Mouse (Mus musculus) left cerebral cortex, adult 6 months (tissue): Measurements from ENCODE around the gene Olfr1019. TPM values are rescaled to one million over a fixed set of nuclear protein-coding genes. Genes with fewer than 3 reads are reported as not detected.

Source experiments
- long read RNA-seq, 2 experiments: library from polyadenylated mRNA; unstranded; transcript quantifications; one replicate each; pipeline ENCODE4 v2.0.0; 2019 to 2020
- polyA plus RNA-seq: library from polyadenylated mRNA; unstranded; fragments of <200 nt; fragmentation: Nextera tagmentation; gene quantifications from 2 replicates; pipeline ENCODE4 v1.2.3, GENCODE M21; 2021

Gene Olfr1019
- not detected in 2 replicates for polyA plus RNA-seq
- long read RNA-seq, experiment 1, result 0 reads
- long read RNA-seq, experiment 2, result 0 reads

DNA sequence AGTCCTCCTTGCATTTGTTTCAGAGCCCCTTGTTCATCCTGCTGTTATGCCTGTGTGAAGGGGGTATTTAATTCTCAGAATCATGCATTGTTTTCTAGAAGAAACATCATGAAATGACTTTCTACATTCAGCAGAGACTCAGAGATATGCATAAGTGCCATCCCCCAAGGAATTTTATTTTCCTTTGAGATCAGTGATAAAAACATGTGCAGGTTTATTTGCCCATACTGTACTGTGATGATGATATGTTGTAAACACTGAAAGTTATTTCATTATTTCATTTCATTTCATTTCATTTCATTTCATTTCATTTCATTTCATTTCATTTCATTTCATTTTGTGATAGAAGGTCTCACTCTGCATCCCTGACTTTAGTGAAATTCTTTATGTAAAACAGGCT lies at the start of gene Olfr1019:
Olfr1019 (minus strand) TSS at position 101 of the 400 bp plus-strand sequence.

DNA sequence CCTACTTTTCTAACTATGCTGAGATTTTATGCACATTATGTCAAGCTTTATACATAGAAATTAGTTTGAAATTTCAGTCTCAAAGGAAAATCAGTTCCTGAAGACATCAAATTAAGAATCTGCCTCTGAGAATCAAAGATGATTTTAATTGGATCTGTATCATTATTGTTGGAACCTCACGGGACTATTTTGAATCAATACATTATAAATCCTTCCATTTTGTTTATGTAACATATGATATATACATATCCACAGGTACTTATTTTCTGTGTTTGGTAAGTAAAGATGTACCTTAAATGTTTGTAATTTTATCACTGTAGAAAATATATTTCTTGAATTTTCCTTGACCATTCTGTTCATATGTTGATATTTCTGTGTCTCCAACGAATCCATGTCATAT lies 40.1 kb upstream of the Olfr1019 start, which contains the start of gene Olfr1023:
Olfr1023 (plus strand) TSS at position 301 of the 400 bp plus-strand sequence.

DNA sequence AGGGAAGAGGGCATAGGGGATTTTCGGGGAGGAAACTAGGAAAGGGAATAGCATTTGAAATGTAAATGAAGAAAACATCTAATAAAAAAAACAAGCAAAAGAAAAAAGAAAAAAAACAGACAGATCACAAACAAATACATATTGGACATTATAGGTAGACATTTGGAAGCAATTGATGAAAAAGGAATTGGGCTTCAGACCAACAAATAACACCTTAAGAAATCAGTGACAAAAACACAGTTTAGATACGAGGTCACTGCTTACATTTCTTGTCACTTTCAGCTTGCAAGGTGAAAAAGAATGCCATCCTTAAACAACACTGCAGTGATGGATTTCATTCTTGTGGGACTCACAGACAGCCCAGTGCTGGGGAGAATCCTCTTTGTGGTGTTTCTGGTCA lies 23.0 kb upstream of the Olfr1019 start, which contains the start of gene Olfr1022:
Olfr1022 (plus strand) TSS at position 301 of the 400 bp plus-strand sequence.

DNA sequence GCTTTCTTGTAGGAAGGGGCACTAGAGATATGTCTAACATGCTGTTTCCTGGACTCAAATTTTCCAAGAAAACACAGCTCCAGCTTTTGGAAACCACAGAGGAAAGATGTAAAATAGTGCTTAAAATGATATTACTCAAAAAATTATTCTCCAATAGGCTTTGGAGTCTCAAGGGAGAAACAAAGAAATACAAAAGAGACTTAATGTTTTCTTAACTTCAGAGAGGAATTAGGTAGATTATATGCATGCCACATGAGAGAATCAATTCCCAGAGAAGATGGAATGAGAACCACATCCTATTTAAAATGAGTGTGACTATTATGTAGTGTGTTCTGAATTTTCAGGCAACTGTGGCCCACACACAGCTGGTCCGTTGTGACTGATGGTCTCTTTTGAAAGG lies 1.4 kb upstream of the Olfr1019 start, which contains the start of gene Olfr1020:
Olfr1020 (plus strand) TSS at position 301 of the 400 bp plus-strand sequence.

DNA sequence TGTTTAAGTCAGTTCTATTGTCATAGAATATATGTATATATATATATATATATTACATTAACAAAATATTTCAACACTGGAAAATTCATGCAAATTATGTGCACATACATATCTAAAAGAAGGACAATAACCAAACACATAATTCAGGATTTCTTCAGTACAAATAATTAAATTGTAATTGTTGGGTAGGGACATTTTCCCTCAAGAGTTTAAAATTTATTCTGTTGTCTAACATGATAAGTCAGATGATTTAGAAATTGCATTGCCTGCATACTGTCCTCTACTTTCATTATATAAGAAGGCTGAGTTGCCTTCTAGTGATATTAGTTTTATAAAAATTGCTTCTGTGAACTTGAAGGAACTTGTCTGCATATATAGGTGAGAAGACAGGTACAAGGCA lies 27.1 kb downstream of the Olfr1019 start, which contains the start of gene Olfr1018:
Olfr1018 (plus strand) TSS at position 301 of the 400 bp plus-strand sequence.

DNA sequence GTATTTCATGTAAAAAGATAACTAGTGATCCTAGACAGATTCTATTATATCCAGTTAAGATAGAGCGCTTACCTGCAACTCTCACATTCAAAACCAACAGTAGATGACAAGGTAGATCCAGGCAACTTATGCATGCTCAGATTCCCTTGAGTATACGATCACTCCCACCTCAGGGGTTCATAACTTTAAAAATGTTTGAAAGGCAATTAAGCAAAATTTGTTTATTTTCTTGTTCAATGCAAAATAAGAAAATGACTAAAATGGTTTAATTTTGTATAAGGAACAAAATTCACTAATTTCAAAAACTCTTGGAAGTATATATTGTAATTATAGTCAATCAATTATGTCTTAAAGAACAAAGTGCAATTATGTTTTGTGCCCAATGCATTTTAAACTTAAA lies 42.8 kb downstream of the Olfr1019 start, which contains the start of gene Olfr1016:
Olfr1016 (minus strand) TSS at position 101 of the 400 bp plus-strand sequence.

Other genes with a start within 250 kb of the Olfr1019 start
- not detected in 2 replicates for gene Olfr1000, start 233.6 kb downstream of the Olfr1019 start, polyA plus RNA-seq
- gene Olfr1002, start 194.8 kb downstream of the Olfr1019 start, polyA plus RNA-seq, result not detected in 2 replicates
- not detected in 2 replicates for gene Olfr154, start 181.0 kb downstream of the Olfr1019 start, polyA plus RNA-seq
- not detected in 2 replicates for gene Olfr1006, start 166.7 kb downstream of the Olfr1019 start, polyA plus RNA-seq
- gene Olfr1008, start 156.1 kb downstream of the Olfr1019 start, polyA plus RNA-seq, result not detected in 2 replicates
- not detected in 2 replicates for gene Olfr1009, start 130.1 kb downstream of the Olfr1019 start, polyA plus RNA-seq
- not detected in 2 replicates for gene Olfr1012, start 82.7 kb downstream of the Olfr1019 start, polyA plus RNA-seq
- not detected in 2 replicates for gene Olfr1013, start 78.4 kb downstream of the Olfr1019 start, polyA plus RNA-seq
- not detected in 2 replicates for gene Olfr1014, start 72.8 kb downstream of the Olfr1019 start, polyA plus RNA-seq
- not detected in 2 replicates for gene Olfr1015, start 63.5 kb downstream of the Olfr1019 start, polyA plus RNA-seq
- gene Olfr1016, start 42.9 kb downstream of the Olfr1019 start, polyA plus RNA-seq, result not detected in 2 replicates
- gene Olfr1018, start 27.0 kb downstream of the Olfr1019 start, polyA plus RNA-seq, result not detected in 2 replicates
- gene Olfr1020, start 1.5 kb upstream of the Olfr1019 start, polyA plus RNA-seq, result not detected in 2 replicates
- not detected in 2 replicates for gene Olfr1022, start 23.1 kb upstream of the Olfr1019 start, polyA plus RNA-seq
- not detected in 2 replicates for gene Olfr1023, start 40.2 kb upstream of the Olfr1019 start, polyA plus RNA-seq
- gene Olfr1024, start 59.6 kb upstream of the Olfr1019 start, polyA plus RNA-seq, result not detected in 2 replicates
- gene Olfr1025-ps1, start 69.7 kb upstream of the Olfr1019 start, polyA plus RNA-seq, result not detected in 2 replicates
- gene Olfr1026, start 76.1 kb upstream of the Olfr1019 start, polyA plus RNA-seq, result not detected in 2 replicates
- not detected in 2 replicates for gene Olfr1028, start 105.0 kb upstream of the Olfr1019 start, polyA plus RNA-seq
- not detected in 2 replicates for gene Olfr1029, start 128.4 kb upstream of the Olfr1019 start, polyA plus RNA-seq
- gene Olfr1030, start 133.8 kb upstream of the Olfr1019 start, polyA plus RNA-seq, result not detected in 2 replicates
- gene Olfr1031, start 144.8 kb upstream of the Olfr1019 start, polyA plus RNA-seq, result not detected in 2 replicates
- not detected in 2 replicates for gene Olfr1032, start 160.1 kb upstream of the Olfr1019 start, polyA plus RNA-seq
- not detected in 2 replicates for gene Olfr1033, start 175.2 kb upstream of the Olfr1019 start, polyA plus RNA-seq
- not detected in 2 replicates for gene Olfr1034, start 200.4 kb upstream of the Olfr1019 start, polyA plus RNA-seq
- not detected in 2 replicates for gene Olfr1036, start 228.5 kb upstream of the Olfr1019 start, polyA plus RNA-seq
- not detected in 2 replicates for gene Olfr1037, start 241.9 kb upstream of the Olfr1019 start, polyA plus RNA-seq